Mouse (Mus musculus) neural tube, embryonic 12.5 days (tissue): ENCODE results near the gene Sox30. TPM values are rescaled to one million over a fixed set of nuclear protein-coding genes. Genes with fewer than 3 reads are reported as not detected.

ENCODE experiments used
- ATAC-seq: fragments of 200-750 bp; cut with Nextera tagmentation; 2 replicates; pipeline ENCODE4 v1.8.0; 2017; ENCODE audit warnings: low read depth, mild to moderate bottlenecking, moderate TSS enrichment, moderate library complexity; ENCODE audit not compliant: low FRiP score
- H3K27ac ChIP-seq: fragments of 300-500 bp; sonication (generic); 2 replicates; pipeline ENCODE4 v1.5.1; 2016
- H3K27me3 ChIP-seq: fragments of 300-500 bp; sonication (generic); replicated peaks from 2 replicates; pipeline ENCODE4 v1.6.1; 2016; ENCODE audit warnings: mild to moderate bottlenecking
- H3K36me3 ChIP-seq: fragments of 300-500 bp; sonication (generic); 2 replicates; pipeline ENCODE4 v1.6.1; 2016; ENCODE audit warnings: mild to moderate bottlenecking
- H3K4me1 ChIP-seq: fragments of 300-500 bp; sonication (generic); 2 replicates; pipeline ENCODE4 v1.6.1; 2016
- H3K4me2 ChIP-seq: fragments of 300-500 bp; sonication (generic); replicated peaks from 2 replicates; pipeline ENCODE4 v1.6.1; 2016; ENCODE audit warnings: mild to moderate bottlenecking
- H3K4me3 ChIP-seq: fragments of 300-500 bp; sonication (generic); 2 replicates; pipeline ENCODE4 v1.5.1; 2016
- H3K9ac ChIP-seq: fragments of 300-500 bp; sonication (generic); 2 replicates; pipeline ENCODE4 v1.6.1; 2016; ENCODE audit warnings: mild to moderate bottlenecking
- H3K9me3 ChIP-seq: fragments of 300-500 bp; sonication (generic); 2 replicates; pipeline ENCODE4 v1.6.1; 2016; ENCODE audit warnings: mild to moderate bottlenecking
- WGBS: fragments of 180-500 bp; shearing (Covaris S2); methylation state at CpG from one replicate; pipeline ENCODE4 v1.1.7; 2016; 5-methylcytosine and 5-hydroxymethylcytosine counted together
- polyA plus RNA-seq: library from polyadenylated mRNA; unstranded; fragments of >200 nt; fragmentation: Nextera tagmentation; extraction: Ambion mirVana; gene quantifications from 2 replicates; pipeline ENCODE4 v1.2.1, GENCODE M21; 2016

Sox30 gene
- polyA plus RNA-seq, 1 experiment from 2014 or later: 0.23 TPM

GRCm38 (mm10) chr11:45959598-45959997, 20.5 kb upstream of the Sox30 start:
- no peaks in the 10 kb centered on the region for H3K9me3 ChIP-seq
- H3K4me3 ChIP-seq: no peak overlapping the region
- H3K4me2 ChIP-seq: no peak overlapping the region
- 0 out of 2 replicates have a peak, but pooled peaks cover 3% of the 10 kb centered on the region for H3K4me1 ChIP-seq
- 68% methylated on average over 3 of the region's 3 CpGs for WGBS
- H3K27me3 ChIP-seq: no peaks in the 10 kb centered on the region
- ATAC-seq: no peak
- no peak overlapping the region for H3K27ac ChIP-seq
- H3K36me3 ChIP-seq: no peaks in the 10 kb centered on the region
- no peak overlapping the region for H3K9ac ChIP-seq

GRCm38 (mm10) chr11:45960003-45960402, 20.1 kb upstream of the Sox30 start:
- Histone ChIP-seq H3K4me3 (no peak overlapping the region), H3K27me3 (no peaks in the 10 kb centered on the region), H3K4me2 (no peak overlapping the region), H3K27ac (no peak overlapping the region), H3K9me3 (no peaks in the 10 kb centered on the region), H3K9ac (no peak overlapping the region), H3K4me1 (no peaks in the 10 kb centered on the region), H3K36me3 (no peaks in the 10 kb centered on the region)
- 83% methylated on average over 5 of the region's 5 CpGs for WGBS
- no peak for ATAC-seq

GRCm38 (mm10) chr11:45966896-45967295, 13.2 kb upstream of the Sox30 start:
- no peak overlapping the region for H3K27ac ChIP-seq
- ATAC-seq: no peak
- no peak overlapping the region for H3K4me2 ChIP-seq
- no peaks in the 10 kb centered on the region for H3K9me3 ChIP-seq
- no peaks in the 10 kb centered on the region for H3K36me3 ChIP-seq
- H3K9ac ChIP-seq: no peak overlapping the region
- WGBS: 87% methylated on average over 4 of the region's 4 CpGs
- H3K4me1 ChIP-seq: no peaks in the 10 kb centered on the region
- no peaks in the 10 kb centered on the region for H3K27me3 ChIP-seq
- no peak overlapping the region for H3K4me3 ChIP-seq

GRCm38 (mm10) chr11:45968466-45968865, 11.6 kb upstream of the Sox30 start:
- ATAC-seq: no peak
- Histone ChIP-seq H3K4me3 (no peak overlapping the region), H3K4me2 (no peak overlapping the region), H3K27me3 (no peaks in the 10 kb centered on the region), H3K9me3 (no peaks in the 10 kb centered on the region), H3K27ac (no peak overlapping the region), H3K9ac (no peak overlapping the region), H3K36me3 (no peaks in the 10 kb centered on the region), H3K4me1 (no peaks in the 10 kb centered on the region)
- 88% methylated on average over 3 of the region's 3 CpGs for WGBS

GRCm38 (mm10) chr11:45973635-45974034, 6.5 kb upstream of the Sox30 start:
- WGBS: 89% methylated on average over 5 of the region's 5 CpGs
- Histone ChIP-seq H3K4me1 (no peaks in the 10 kb centered on the region), H3K27ac (no peak overlapping the region), H3K27me3 (no peaks in the 10 kb centered on the region), H3K4me2 (no peak overlapping the region), H3K9me3 (no peaks in the 10 kb centered on the region), H3K36me3 (no peaks in the 10 kb centered on the region), H3K4me3 (no peak overlapping the region), H3K9ac (no peak overlapping the region)
- ATAC-seq: no peak

- ATAC-seq: no peak
- 93% methylated on average over 8 of the region's 8 CpGs for WGBS
- Histone ChIP-seq H3K4me1 (no peaks in the 10 kb centered on the region), H3K9ac (no peak overlapping the region), H3K4me3 (no peak overlapping the region), H3K27ac (no peak overlapping the region), H3K4me2 (no peak overlapping the region), H3K27me3 (no peaks in the 10 kb centered on the region), H3K36me3 (no peaks in the 10 kb centered on the region), H3K9me3 (no peaks in the 10 kb centered on the region)
These were observed 5.6 kb upstream of the Sox30 start for GRCm38 (mm10) chr11:45974466-45974865.

GRCm38 (mm10) chr11:45976061-45976460, 4.0 kb upstream of the Sox30 start:
- peaks cover 3% of the 10 kb centered on the region; the same call in 1 of the 2 replicates for H3K4me1 ChIP-seq
- no peaks in the 10 kb centered on the region; the same call in none of the 2 replicates for H3K27me3 ChIP-seq
- H3K9me3 ChIP-seq: peaks cover 3% of the 10 kb centered on the region; the same call in 1 of the 2 replicates
- H3K4me2 ChIP-seq: no peak overlapping the region
- no peak overlapping the region for H3K9ac ChIP-seq
- 83% methylated on average over 3 of the region's 3 CpGs for WGBS
- ATAC-seq: no peak
- no peak overlapping the region for H3K4me3 ChIP-seq
- no peak overlapping the region for H3K27ac ChIP-seq
- no peaks in the 10 kb centered on the region for H3K36me3 ChIP-seq

GRCm38 (mm10) chr11:45980893-45981253, 763 bp downstream of the Sox30 start:
- Histone ChIP-seq H3K9me3 (peaks cover 3% of the 10 kb centered on the region; the same call in 1 of the 2 replicates), H3K4me2 (peak overlapping the region; percentile 67), H3K27me3 (no peaks in the 10 kb centered on the region; the same call in none of the 2 replicates), H3K4me1 (peaks cover 4% of the 10 kb centered on the region; the same call in 1 of the 2 replicates), H3K9ac (peak overlapping the region; percentile 78), H3K36me3 (no peaks in the 10 kb centered on the region), H3K27ac (no peak overlapping the region), H3K4me3 (peak overlapping the region; percentile 64)
- ATAC-seq: peak; percentile 10; the same call in 1 of the 2 replicates
- 45% methylated on average over 19 of the region's 19 CpGs for WGBS

GRCm38 (mm10) chr11:45991604-45992003, 11.5 kb downstream of the Sox30 start:
- 9% methylated on average over 16 of the region's 16 CpGs for WGBS
- Histone ChIP-seq H3K9ac (no peak overlapping the region), H3K4me3 (peak overlapping the region; percentile 19), H3K36me3 (no peaks in the 10 kb centered on the region), H3K27ac (no peak overlapping the region), H3K4me1 (peaks cover 5% of the 10 kb centered on the region; the same call in 1 of the 2 replicates), H3K4me2 (peak overlapping the region; percentile 54), H3K27me3 (no peaks in the 10 kb centered on the region), H3K9me3 (no peaks in the 10 kb centered on the region)
- ATAC-seq: no peak

- H3K9ac ChIP-seq: no peak overlapping the region
- no peak for ATAC-seq
- H3K9me3 ChIP-seq: no peaks in the 10 kb centered on the region
- no peak overlapping the region for H3K27ac ChIP-seq
- no peaks in the 10 kb centered on the region for H3K36me3 ChIP-seq
- peaks cover 5% of the 10 kb centered on the region; the same call in 1 of the 2 replicates for H3K4me1 ChIP-seq
- 55% methylated on average over 13 of the region's 13 CpGs for WGBS
- H3K4me3 ChIP-seq: no peak overlapping the region
- H3K4me2 ChIP-seq: peak overlapping the region; percentile 54
- H3K27me3 ChIP-seq: no peaks in the 10 kb centered on the region
These were observed 12.0 kb downstream of the Sox30 start for GRCm38 (mm10) chr11:45992087-45992486.

GRCm38 (mm10) chr11:46016061-46016460, 36.0 kb downstream of the Sox30 start:
- Histone ChIP-seq H3K9ac (no peak overlapping the region), H3K36me3 (no peaks in the 10 kb centered on the region), H3K4me1 (no peaks in the 10 kb centered on the region), H3K27ac (no peak overlapping the region), H3K9me3 (no peaks in the 10 kb centered on the region), H3K4me3 (no peak overlapping the region), H3K4me2 (no peak overlapping the region), H3K27me3 (no peaks in the 10 kb centered on the region)
- WGBS: 29% methylated on average over 6 of the region's 6 CpGs
- ATAC-seq: no peak

- 67% methylated on average over 1 of the region's 1 CpGs for WGBS
- H3K36me3 ChIP-seq: no peaks in the 10 kb centered on the region
- H3K4me2 ChIP-seq: no peak overlapping the region
- H3K9ac ChIP-seq: no peak overlapping the region
- no peak overlapping the region for H3K4me3 ChIP-seq
- no peak overlapping the region for H3K27ac ChIP-seq
- H3K27me3 ChIP-seq: no peaks in the 10 kb centered on the region
- no peak for ATAC-seq
- H3K4me1 ChIP-seq: no peaks in the 10 kb centered on the region
- H3K9me3 ChIP-seq: no peaks in the 10 kb centered on the region
These were observed 40.1 kb downstream of the Sox30 start for GRCm38 (mm10) chr11:46020246-46020645.

GRCm38 (mm10) chr11:46021850-46022249, 41.7 kb downstream of the Sox30 start:
- ATAC-seq: no peak
- Histone ChIP-seq H3K4me1 (no peaks in the 10 kb centered on the region; the same call in 1 of the 2 replicates), H3K27ac (no peak overlapping the region), H3K9ac (no peak overlapping the region), H3K9me3 (no peaks in the 10 kb centered on the region), H3K4me2 (no peak overlapping the region), H3K36me3 (no peaks in the 10 kb centered on the region), H3K4me3 (no peak overlapping the region), H3K27me3 (no peaks in the 10 kb centered on the region)
